Mouse (Mus musculus): ENCODE measurements at regions not wholly inside any gene's neighbourhood (a gene's known extent, or its start where the extent isn't known, plus 50 kb on each side); places are given as distances from the start of the nearest gene placed in this dataset.
A peak's percentile ranks its signal among the peaks of the same experiment; 100 is the strongest.

- H3K27me3 ChIP-seq (replicated peaks; ENCODE audit: control insufficient read depth, insufficient read depth, low read length): no peaks in the 10 kb centered on the region
- DNase-seq (ENCODE audit: low spot score): no peak
- WGBS: 24% methylated on average over 3 of the region's 3 CpGs
- H3K4me2 ChIP-seq (ENCODE audit: low read length): peak overlapping the region; percentile 1; the same call in 1 of the 2 replicates
- no peak overlapping the region for H3K4me3 ChIP-seq (ENCODE audit: low read depth, low read length)
- 0 out of 2 replicates have a peak overlapping the region, but pooled peaks have one; percentile 16 for H3K27ac ChIP-seq (ENCODE audit: low read depth)
- no peak for ATAC-seq (replicated peaks; ENCODE audit: low FRiP score, low TSS enrichment, low read depth)
- H3K36me3 ChIP-seq (ENCODE audit: control insufficient read depth, insufficient read depth, low read length): no peaks in the 10 kb centered on the region
- no peaks in the 10 kb centered on the region for H3K9me3 ChIP-seq (ENCODE audit: control insufficient read depth, low read length)
- no peak overlapping the region for H3K9ac ChIP-seq (ENCODE audit: low read length)
- 0 out of 2 replicates have a peak, but pooled peaks cover 6% of the 10 kb centered on the region for H3K4me1 ChIP-seq (replicated peaks; ENCODE audit: control insufficient read depth, insufficient read depth, low read length)
Observed at GRCm38 (mm10) chr5:80659530-80659929, 360.4 kb upstream of the Adgrl3 start.

GRCm38 (mm10) chr5:80670258-80670947 is 349.5 kb upstream of the Adgrl3 start:
- H3K9ac ChIP-seq (ENCODE audit: low read length): no peak overlapping the region
- no peak for DNase-seq (ENCODE audit: low spot score)
- no peak overlapping the region for H3K27ac ChIP-seq (ENCODE audit: low read depth)
- H3K36me3 ChIP-seq (ENCODE audit: control insufficient read depth, insufficient read depth, low read length): no peaks in the 10 kb centered on the region
- H3K27me3 ChIP-seq (replicated peaks; ENCODE audit: control insufficient read depth, insufficient read depth, low read length): no peaks in the 10 kb centered on the region
- H3K4me2 ChIP-seq (ENCODE audit: low read length): no peak overlapping the region
- 57% methylated on average over 7 of the region's 7 CpGs for WGBS
- H3K4me1 ChIP-seq (replicated peaks; ENCODE audit: control insufficient read depth, insufficient read depth, low read length): peaks cover 3% of the 10 kb centered on the region; the same call in 1 of the 2 replicates
- ATAC-seq (replicated peaks; ENCODE audit: low FRiP score, low TSS enrichment, low read depth): no peak
- no peak overlapping the region for H3K4me3 ChIP-seq (ENCODE audit: low read depth, low read length)
- no peaks in the 10 kb centered on the region for H3K9me3 ChIP-seq (ENCODE audit: control insufficient read depth, low read length)

GRCm38 (mm10) chr5:80683431-80683830 is 336.5 kb upstream of the Adgrl3 start:
- Histone ChIP-seq H3K27me3 (replicated peaks; ENCODE audit: control insufficient read depth, insufficient read depth, low read length) (no peaks in the 10 kb centered on the region), H3K4me2 (ENCODE audit: low read length) (no peak overlapping the region), H3K4me3 (ENCODE audit: low read depth, low read length) (no peak overlapping the region), H3K36me3 (ENCODE audit: control insufficient read depth, insufficient read depth, low read length) (no peaks in the 10 kb centered on the region), H3K9me3 (ENCODE audit: control insufficient read depth, low read length) (no peaks in the 10 kb centered on the region), H3K4me1 (replicated peaks; ENCODE audit: control insufficient read depth, insufficient read depth, low read length) (no peaks in the 10 kb centered on the region), H3K27ac (ENCODE audit: low read depth) (no peak overlapping the region), H3K9ac (ENCODE audit: low read length) (no peak overlapping the region)
- ATAC-seq (replicated peaks; ENCODE audit: low FRiP score, low TSS enrichment, low read depth) (no peak), DNase-seq (ENCODE audit: low spot score) (no peak)
- WGBS: 64% methylated on average over 2 of the region's 2 CpGs

- Histone ChIP-seq H3K36me3 (ENCODE audit: control insufficient read depth, insufficient read depth, low read length) (no peaks in the 10 kb centered on the region), H3K4me2 (ENCODE audit: low read length) (no peak overlapping the region), H3K9ac (ENCODE audit: low read length) (no peak overlapping the region), H3K4me3 (ENCODE audit: low read depth, low read length) (no peak overlapping the region), H3K27me3 (replicated peaks; ENCODE audit: control insufficient read depth, insufficient read depth, low read length) (no peaks in the 10 kb centered on the region), H3K27ac (ENCODE audit: low read depth) (no peak overlapping the region), H3K4me1 (replicated peaks; ENCODE audit: control insufficient read depth, insufficient read depth, low read length) (no peaks in the 10 kb centered on the region), H3K9me3 (ENCODE audit: control insufficient read depth, low read length) (no peaks in the 10 kb centered on the region)
- ATAC-seq (replicated peaks; ENCODE audit: low FRiP score, low TSS enrichment, low read depth) (no peak), DNase-seq (ENCODE audit: low spot score) (no peak)
- WGBS: 94% methylated on average over 2 of the region's 2 CpGs
Observed at GRCm38 (mm10) chr5:80700848-80701247, 319.1 kb upstream of the Adgrl3 start.

- Histone ChIP-seq H3K4me1 (replicated peaks; ENCODE audit: control insufficient read depth, insufficient read depth, low read length) (no peaks in the 10 kb centered on the region), H3K27me3 (replicated peaks; ENCODE audit: control insufficient read depth, insufficient read depth, low read length) (no peaks in the 10 kb centered on the region), H3K4me3 (ENCODE audit: low read depth, low read length) (no peak overlapping the region), H3K27ac (ENCODE audit: low read depth) (no peak overlapping the region), H3K9ac (ENCODE audit: low read length) (no peak overlapping the region), H3K4me2 (ENCODE audit: low read length) (no peak overlapping the region), H3K36me3 (ENCODE audit: control insufficient read depth, insufficient read depth, low read length) (no peaks in the 10 kb centered on the region), H3K9me3 (ENCODE audit: control insufficient read depth, low read length) (no peaks in the 10 kb centered on the region)
- ATAC-seq (replicated peaks; ENCODE audit: low FRiP score, low TSS enrichment, low read depth) (no peak), DNase-seq (ENCODE audit: low spot score) (no peak)
- 80% methylated on average over 2 of the region's 2 CpGs for WGBS
Observed at GRCm38 (mm10) chr5:80704732-80705131, 315.2 kb upstream of the Adgrl3 start.

GRCm38 (mm10) chr5:80706645-80707056 is 313.3 kb upstream of the Adgrl3 start:
- DNase-seq (ENCODE audit: low spot score) (no peak), ATAC-seq (replicated peaks; ENCODE audit: low FRiP score, low TSS enrichment, low read depth) (no peak)
- no peak overlapping the region for H3K4me3 ChIP-seq (ENCODE audit: low read depth, low read length)
- no peaks in the 10 kb centered on the region for H3K27me3 ChIP-seq (replicated peaks; ENCODE audit: control insufficient read depth, insufficient read depth, low read length)
- no peak overlapping the region for H3K4me2 ChIP-seq (ENCODE audit: low read length)
- no peak overlapping the region for H3K27ac ChIP-seq (ENCODE audit: low read depth)
- no peaks in the 10 kb centered on the region for H3K36me3 ChIP-seq (ENCODE audit: control insufficient read depth, insufficient read depth, low read length)
- no peaks in the 10 kb centered on the region for H3K4me1 ChIP-seq (replicated peaks; ENCODE audit: control insufficient read depth, insufficient read depth, low read length)
- WGBS: 70% methylated on average over 8 of the region's 8 CpGs
- no peaks in the 10 kb centered on the region for H3K9me3 ChIP-seq (ENCODE audit: control insufficient read depth, low read length)
- no peak overlapping the region for H3K9ac ChIP-seq (ENCODE audit: low read length)

Data from intestine, embryonic 14.5 days (tissue).